Mouse (Mus musculus): ENCODE measurements around the gene Cep170b. TPM values are rescaled to one million over a fixed set of nuclear protein-coding genes. Genes with fewer than 3 reads are reported as not detected.
A peak's percentile ranks its signal among the peaks of the same experiment; 100 is the strongest.

Gene Cep170b
- polyA plus RNA-seq (2016; fragmentation: Nextera tagmentation; extraction: Ambion mirVana): 6.7 and 12.3 TPM in 2 replicates

DNA sequence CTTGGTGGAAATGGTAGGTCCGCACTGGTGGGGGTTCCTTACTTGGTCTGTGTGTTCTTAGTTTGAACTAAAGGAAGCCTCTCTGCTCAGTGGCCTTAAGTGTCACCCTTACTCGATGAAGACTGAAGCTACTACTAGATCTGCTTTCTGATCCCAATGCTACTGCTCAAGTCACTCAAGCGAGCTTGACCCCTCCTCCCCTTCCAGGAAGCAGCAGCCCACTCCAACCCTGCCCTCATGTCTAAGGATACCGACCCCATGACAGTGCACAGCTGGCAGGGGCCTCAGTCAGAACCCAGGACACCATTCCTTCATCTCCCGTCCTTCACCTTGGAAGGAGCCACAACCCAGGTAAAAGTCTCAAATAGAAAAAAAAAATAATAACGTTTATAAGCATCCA, at the start of gene Cep170b:
Gene Cep170b, plus strand, starts transcription at position 240 of the 400 bp plus-strand sequence.
- H3K9me3 ChIP-seq (replicated peaks): no peaks in the 10 kb centered on the region
- H3K27me3 ChIP-seq (ENCODE audit: low read depth, poor library complexity, severe bottlenecking): peaks cover 61% of the 10 kb centered on the region
- H3K36me3 ChIP-seq: 0 out of 2 replicates have a peak, but pooled peaks cover 3% of the 10 kb centered on the region
- H3K27ac ChIP-seq: peak within 1 kb of the TSS; percentile 56; the same call in 1 of the 2 replicates
- no peak for DNase-seq (ENCODE audit: low spot score)
- peaks cover 28% of the 10 kb centered on the region for H3K4me1 ChIP-seq
- 74% methylated on average over 6 of the region's 6 CpGs for WGBS
- H3K4me3 ChIP-seq: peak within 1 kb of the TSS; percentile 88

DNA sequence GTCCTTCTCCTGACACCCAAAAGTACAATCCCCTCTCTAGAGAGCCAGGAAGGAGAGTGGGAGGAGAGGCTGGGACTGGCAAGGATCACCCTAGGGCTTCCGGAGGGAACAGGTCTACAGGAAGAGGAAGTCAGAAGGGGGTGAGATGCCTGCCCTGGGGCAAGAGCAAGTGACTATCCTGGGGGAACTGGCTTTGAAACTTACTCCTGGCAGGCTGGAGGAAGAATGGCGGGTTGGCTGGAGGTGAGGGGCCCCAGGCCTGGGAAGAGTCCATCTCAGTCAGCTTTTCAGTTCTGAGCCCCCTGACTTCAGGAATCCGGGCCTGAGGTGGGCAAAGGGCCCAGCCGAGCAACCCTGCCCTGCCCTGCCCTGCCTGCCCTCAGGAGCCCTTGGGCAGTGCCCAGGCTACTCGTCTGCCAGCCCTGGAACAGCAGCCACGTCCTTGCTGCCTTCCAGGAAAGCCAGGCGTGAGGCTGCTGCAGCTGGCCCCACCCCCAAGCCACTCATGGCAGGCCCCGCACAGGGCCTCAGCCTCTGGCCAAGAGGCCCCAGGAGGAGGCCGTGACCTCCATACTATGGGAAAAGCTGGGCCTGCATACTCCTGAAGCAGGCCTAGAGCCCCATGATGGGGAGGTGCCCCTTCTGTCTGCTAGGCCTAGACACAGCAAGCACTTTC, 49.4 kb upstream of the Cep170b start:
- peaks cover 65% of the 10 kb centered on the region for H3K36me3 ChIP-seq
- peaks cover 51% of the 10 kb centered on the region for H3K4me1 ChIP-seq
- no peak for DNase-seq (ENCODE audit: low spot score)

DNA sequence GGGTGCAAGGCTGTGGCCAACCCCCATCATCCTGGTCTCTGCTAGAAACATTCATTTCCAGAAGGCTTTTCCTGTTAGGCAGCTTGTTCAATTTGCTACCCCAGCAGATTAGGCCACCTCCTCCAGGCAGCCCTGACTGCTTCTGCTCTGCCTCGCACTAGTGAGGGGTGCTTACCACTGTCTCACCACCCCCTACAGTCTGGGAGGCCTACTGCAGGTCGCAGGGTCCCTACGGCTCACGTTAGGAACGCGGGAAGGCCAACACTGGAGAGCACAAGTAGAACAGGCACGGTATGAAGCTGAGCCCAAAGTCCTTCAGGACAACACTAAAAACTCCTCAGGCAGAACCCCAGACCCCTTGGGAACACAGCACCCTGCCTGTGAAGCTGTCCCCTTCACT, 48.4 kb upstream of the Cep170b start:
- H3K27ac ChIP-seq: peak overlapping the region; percentile 66
- H3K9me3 ChIP-seq (replicated peaks): no peaks in the 10 kb centered on the region
- no peak for DNase-seq (ENCODE audit: low spot score)
- peaks cover 9% of the 10 kb centered on the region for H3K27me3 ChIP-seq (ENCODE audit: low read depth, poor library complexity, severe bottlenecking)
- peaks cover 55% of the 10 kb centered on the region for H3K36me3 ChIP-seq
- 83% methylated on average over 7 of the region's 7 CpGs for WGBS
- H3K4me1 ChIP-seq: peaks cover 51% of the 10 kb centered on the region
- H3K4me3 ChIP-seq: peak overlapping the region; percentile 97

More for the DNA sequence above, 49.4 kb upstream of the Cep170b start:
- H3K27ac ChIP-seq: peak overlapping the region; percentile 66
- H3K27me3 ChIP-seq (ENCODE audit: low read depth, poor library complexity, severe bottlenecking): no peaks in the 10 kb centered on the region
- WGBS: 49% methylated on average over 9 of the region's 9 CpGs
- peak overlapping the region; percentile 27 for H3K4me3 ChIP-seq
- H3K9me3 ChIP-seq (replicated peaks): no peaks in the 10 kb centered on the region

DNA sequence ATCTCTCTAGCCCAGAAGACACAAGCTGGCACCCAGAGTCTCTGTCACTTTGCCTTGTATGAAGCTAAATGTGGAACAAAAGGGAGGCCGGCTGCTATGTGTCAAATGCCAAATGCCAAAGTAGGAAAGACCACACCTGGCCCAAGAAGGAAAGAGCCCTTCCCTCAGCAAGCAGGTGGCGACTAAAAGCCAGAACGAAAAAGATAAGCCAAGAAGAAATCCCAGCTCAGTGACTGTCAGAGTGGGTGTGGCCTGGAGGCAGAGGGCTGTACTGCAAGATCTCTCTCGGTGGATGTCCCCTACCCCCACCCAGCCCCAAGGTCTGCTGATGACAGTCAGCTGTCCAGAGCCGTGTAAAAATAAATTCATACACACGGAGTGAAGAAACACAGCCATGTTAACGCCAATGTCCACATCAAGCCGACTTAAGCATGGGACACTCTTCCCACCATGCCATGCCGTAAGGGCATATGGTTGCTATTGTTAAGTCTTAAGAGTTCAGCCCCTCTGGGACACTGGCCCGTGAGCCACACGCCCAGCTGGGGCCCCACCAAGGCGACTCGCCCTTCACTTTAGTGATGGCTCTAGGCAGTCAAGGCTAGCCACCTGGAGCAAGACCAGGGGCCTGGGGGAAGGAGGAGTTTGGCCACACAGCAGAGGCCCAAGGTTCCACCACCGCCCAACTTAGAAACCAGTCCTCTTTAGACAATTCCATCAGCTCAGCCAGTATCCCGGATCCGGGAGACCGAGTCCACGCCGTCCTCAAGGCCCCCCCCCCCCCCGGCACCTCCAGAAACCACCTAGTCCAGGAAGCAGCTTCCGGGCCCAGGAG, 47.3 kb upstream of the Cep170b start:
- peak; percentile 64 for DNase-seq (ENCODE audit: low spot score)
- H3K27ac ChIP-seq: peak overlapping the region; percentile 99
- 12% methylated on average over 21 of the region's 21 CpGs for WGBS

GRCm38 (mm10) chr12:112673576-112674091, 46.6 kb upstream of the Cep170b start:
- Histone ChIP-seq H3K27me3 (ENCODE audit: low read depth, poor library complexity, severe bottlenecking) (peaks cover 26% of the 10 kb centered on the region), H3K4me1 (peaks cover 60% of the 10 kb centered on the region), H3K9me3 (replicated peaks) (no peaks in the 10 kb centered on the region), H3K27ac (peak overlapping the region; percentile 99), H3K36me3 (peaks cover 38% of the 10 kb centered on the region), H3K4me3 (peak overlapping the region; percentile 97)
- peak; percentile 64 for DNase-seq (ENCODE audit: low spot score)
- WGBS: 5% methylated on average over 57 of the region's 68 CpGs

More for the DNA sequence above, 47.3 kb upstream of the Cep170b start:
- H3K9me3 ChIP-seq (replicated peaks): no peaks in the 10 kb centered on the region
- H3K4me3 ChIP-seq: peak overlapping the region; percentile 97
- H3K36me3 ChIP-seq: peaks cover 44% of the 10 kb centered on the region
- H3K27me3 ChIP-seq (ENCODE audit: low read depth, poor library complexity, severe bottlenecking): peaks cover 19% of the 10 kb centered on the region
- peaks cover 53% of the 10 kb centered on the region for H3K4me1 ChIP-seq

DNA sequence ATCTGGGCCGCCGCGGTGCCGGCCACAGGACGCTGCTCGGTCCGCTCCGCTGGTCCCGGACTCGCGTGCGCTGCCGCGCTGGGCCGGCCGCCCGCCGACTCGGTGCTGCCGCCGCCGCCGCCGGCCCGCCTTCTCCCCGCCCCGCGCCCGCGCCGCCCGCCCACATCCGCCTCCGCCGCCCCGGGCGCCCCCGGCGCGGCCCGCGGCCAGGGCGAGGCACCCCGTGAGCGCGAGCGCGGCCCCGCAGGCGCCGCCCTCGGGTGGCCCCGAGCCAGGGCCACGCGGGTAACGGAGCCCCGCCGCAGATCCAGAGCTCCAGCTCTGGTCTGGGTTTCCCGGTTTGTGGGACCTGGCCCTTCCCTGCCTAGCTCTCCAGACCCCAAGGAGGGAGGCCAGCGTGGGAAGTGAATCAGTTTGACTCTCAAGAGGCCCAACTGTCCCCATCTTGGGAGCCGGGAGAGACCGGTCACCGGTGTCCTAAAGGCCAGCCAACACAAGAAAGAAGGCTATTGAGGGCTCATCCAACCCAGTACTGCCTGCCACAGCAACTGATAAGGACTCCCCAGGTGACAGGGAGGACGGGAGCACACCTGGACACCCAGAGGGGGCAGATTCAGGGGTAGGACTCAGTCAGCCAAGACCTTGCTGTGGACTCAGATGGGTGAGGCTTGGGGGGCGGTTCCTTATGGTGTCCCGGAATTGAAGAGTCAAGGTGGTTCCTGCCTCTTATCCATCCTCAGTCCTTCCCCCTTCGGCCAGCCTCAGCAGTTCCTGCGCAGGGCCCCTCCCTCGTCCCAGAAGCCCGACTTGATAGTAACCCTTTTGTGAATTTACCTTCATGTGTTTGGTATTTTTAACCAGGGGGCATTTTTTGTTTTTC, 45.9 kb upstream of the Cep170b start, which contains the start of gene Akt1:
Gene Akt1, minus strand, starts transcription at position 753 of the 880 bp plus-strand sequence.
- peaks cover 30% of the 10 kb centered on the region for H3K36me3 ChIP-seq
- peaks cover 33% of the 10 kb centered on the region for H3K27me3 ChIP-seq (ENCODE audit: low read depth, poor library complexity, severe bottlenecking)
- DNase-seq (ENCODE audit: low spot score): peak; percentile 79
- 14% methylated on average over 70 of the region's 70 CpGs for WGBS
- H3K9me3 ChIP-seq (replicated peaks): no peaks in the 10 kb centered on the region
- H3K4me3 ChIP-seq: peak within 1 kb of the TSS; percentile 97
- H3K27ac ChIP-seq: peak within 1 kb of the TSS; percentile 99
- H3K4me1 ChIP-seq: peaks cover 67% of the 10 kb centered on the region

DNA sequence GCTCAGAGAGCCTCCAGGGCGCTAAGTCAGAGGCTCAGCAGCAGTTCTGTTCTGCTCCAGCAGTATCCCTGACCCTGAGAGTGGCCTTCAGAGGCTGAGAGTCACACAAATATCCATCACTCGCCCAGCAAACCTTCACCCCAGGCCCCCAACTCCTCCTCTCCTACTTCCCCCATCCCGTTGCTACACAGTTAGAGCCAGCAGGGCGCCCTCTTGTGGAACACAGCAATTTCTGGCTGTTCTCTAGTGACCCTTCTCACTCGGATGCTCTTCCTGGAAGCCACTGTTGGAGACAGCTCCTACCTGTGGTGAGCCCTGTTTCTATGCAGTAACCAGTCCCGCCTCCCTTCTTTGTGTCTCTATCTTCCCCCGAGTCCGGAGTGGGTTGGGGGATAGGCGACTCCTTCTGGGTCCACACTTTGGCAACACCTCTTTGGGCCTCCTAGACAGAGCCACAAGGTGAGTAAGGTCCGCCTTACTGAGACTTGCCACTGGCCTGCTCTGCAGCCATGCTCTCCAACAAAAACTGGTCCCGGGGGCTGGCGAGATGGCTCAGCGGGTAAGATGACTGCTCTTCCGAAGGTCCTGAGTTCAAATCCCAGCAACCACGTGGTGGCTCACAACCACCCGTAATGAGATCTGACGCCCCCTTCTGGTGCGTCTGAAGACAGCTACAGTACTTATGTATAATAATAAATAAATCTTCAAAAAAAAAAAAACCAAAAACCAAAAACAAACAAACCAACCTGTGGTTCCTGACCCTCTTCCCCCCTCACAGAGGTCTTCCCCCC, 44.8 kb upstream of the Cep170b start:
- DNase-seq (ENCODE audit: low spot score): peak; percentile 88
- Histone ChIP-seq H3K4me1 (peaks cover 69% of the 10 kb centered on the region), H3K27ac (peak overlapping the region; percentile 99), H3K4me3 (peak overlapping the region; percentile 97), H3K27me3 (ENCODE audit: low read depth, poor library complexity, severe bottlenecking) (peaks cover 44% of the 10 kb centered on the region), H3K36me3 (peaks cover 20% of the 10 kb centered on the region), H3K9me3 (replicated peaks) (no peaks in the 10 kb centered on the region)
- WGBS: 16% methylated on average over 18 of the region's 18 CpGs

GRCm38 (mm10) chr12:112677076-112677475, 43.2 kb upstream of the Cep170b start:
- Histone ChIP-seq H3K4me3 (no peak overlapping the region), H3K27ac (no peak overlapping the region), H3K27me3 (ENCODE audit: low read depth, poor library complexity, severe bottlenecking) (peaks cover 61% of the 10 kb centered on the region), H3K4me1 (peaks cover 53% of the 10 kb centered on the region), H3K9me3 (replicated peaks) (no peaks in the 10 kb centered on the region), H3K36me3 (peaks cover 3% of the 10 kb centered on the region; the same call in 1 of the 2 replicates)
- 60% methylated on average over 5 of the region's 5 CpGs for WGBS
- DNase-seq (ENCODE audit: low spot score): no peak

DNA sequence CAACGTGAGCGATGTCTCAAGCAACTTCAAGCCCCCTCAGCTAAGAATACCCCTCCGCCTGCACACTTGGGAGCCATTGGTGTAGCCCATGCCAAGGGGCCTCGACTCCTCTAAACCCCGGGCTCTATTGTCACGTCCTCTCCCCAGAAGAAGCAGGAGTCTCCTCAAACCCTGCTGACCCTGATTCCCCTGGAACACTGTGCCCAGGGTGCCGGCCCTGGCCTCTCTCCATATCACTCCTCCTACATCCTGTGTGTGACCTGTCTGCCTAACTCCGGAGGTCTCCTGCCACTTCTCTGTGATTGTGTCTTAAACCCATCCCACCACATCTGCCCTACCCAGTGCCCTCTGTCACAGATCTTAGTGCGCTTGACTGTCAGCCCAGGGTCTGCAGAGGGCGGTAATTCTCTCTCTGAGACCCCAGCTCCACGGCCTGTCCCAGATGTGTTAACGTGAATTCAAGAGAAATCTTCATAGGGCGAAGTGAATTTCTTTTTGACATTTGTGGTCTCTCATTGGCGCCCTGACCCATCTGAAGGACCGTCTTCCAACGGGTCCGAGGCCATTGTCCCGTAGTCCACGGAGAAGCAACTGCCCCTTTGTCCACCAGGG, 42.2 kb upstream of the Cep170b start:
- Histone ChIP-seq H3K27ac (peak overlapping the region; percentile 85), H3K4me3 (peak overlapping the region; percentile 75), H3K4me1 (peaks cover 43% of the 10 kb centered on the region), H3K9me3 (replicated peaks) (no peaks in the 10 kb centered on the region), H3K36me3 (no peaks in the 10 kb centered on the region), H3K27me3 (ENCODE audit: low read depth, poor library complexity, severe bottlenecking) (peaks cover 70% of the 10 kb centered on the region)
- no peak for DNase-seq (ENCODE audit: low spot score)
- WGBS: 20% methylated on average over 19 of the region's 19 CpGs

GRCm38 (mm10) chr12:112678555-112679026, 41.7 kb upstream of the Cep170b start, which contains the start of gene Zbtb42:
Gene Zbtb42, plus strand, starts transcription at chr12:112678828.
- peak within 1 kb of the TSS; percentile 85 for H3K27ac ChIP-seq
- peaks cover 38% of the 10 kb centered on the region for H3K4me1 ChIP-seq
- DNase-seq (ENCODE audit: low spot score): peak; percentile 84
- no peaks in the 10 kb centered on the region for H3K9me3 ChIP-seq (replicated peaks)
- no peaks in the 10 kb centered on the region for H3K36me3 ChIP-seq
- H3K4me3 ChIP-seq: peak within 1 kb of the TSS; percentile 75
- WGBS: under 1% methylated on average over 60 of the region's 60 CpGs
- H3K27me3 ChIP-seq (ENCODE audit: low read depth, poor library complexity, severe bottlenecking): peaks cover 75% of the 10 kb centered on the region
